ENCODE assay signal across 17 mouse cellular contexts in genomic region chr8:127778352-127779020, GRCm38 (mm10).
DNase-seq lines count a peak whose midpoint lies in the region; ATAC-seq lines count a peak whose summit lies in the region.
"Had no signal": no experiment of that assay in that cellular context is flagged by ENCODE, and none has a peak within 500 bp of the region (broad histone marks: within the 10 kb centered on the region; RNA-seq: fewer than 3 reads in every experiment).

No protein-coding gene starts in this region.

- intact Hi-C loops in heart, postnatal 36 days (cut with DNase I), result no loop called here

- H3K9ac ChIP-seq in neural tube, embryonic 15.5 days (replicated peaks), result no peak overlapping the region
- H3K9ac ChIP-seq in hindbrain, embryonic 14.5 days, result no peak overlapping the region
- H3K9ac ChIP-seq: limb, embryonic 15.5 days; stomach, embryonic 15.5 days had no signal

- DNase-seq in heart, adult 18-20 months, result peak; percentile 22 to 59
- no peak for DNase-seq in heart, postnatal 36 days
- peak; percentile 37 for DNase-seq in neural tube, embryonic 10.5 days (ENCODE audit: extremely low spot score, low spot score)
- DNase-seq in hindbrain, embryonic 14.5 days (ENCODE audit: low spot score), result no peak
- DNase-seq in retina, postnatal 1 day, result peak; percentile 45
- DNase-seq in left cerebral cortex, adult 11 months (ENCODE audit: low spot score), result no peak
- DNase-seq in ovary, adult 18-20 months (ENCODE audit: low spot score), result no peak
- DNase-seq: cerebellum, postnatal 14 days; heart, postnatal 10 days; kidney, adult 18-20 months; lung, adult 2 months; thymus, postnatal 36 days had no signal

- H3K27me3 ChIP-seq in neural tube, embryonic 15.5 days (replicated peaks), result no peaks in the 10 kb centered on the region
- no peaks in the 10 kb centered on the region for H3K27me3 ChIP-seq in hindbrain, embryonic 14.5 days (ENCODE audit: control insufficient read depth, insufficient read depth, low read length)
- H3K27me3 ChIP-seq: CH12.LX; limb, embryonic 15.5 days; stomach, embryonic 15.5 days had no signal

- no peaks in the 10 kb centered on the region for H3K9me3 ChIP-seq in neural tube, embryonic 15.5 days (replicated peaks)
- H3K9me3 ChIP-seq in hindbrain, embryonic 14.5 days (ENCODE audit: control insufficient read depth, low read length), result no peaks in the 10 kb centered on the region
- H3K9me3 ChIP-seq: limb, embryonic 15.5 days; stomach, embryonic 15.5 days had no signal

- WGBS in neural tube, embryonic 15.5 days, result 14% methylated on average over 4 of the region's 4 CpGs
- WGBS in hindbrain, embryonic 14.5 days, result 34% methylated on average over 4 of the region's 4 CpGs

- H3K4me1 ChIP-seq in neural tube, embryonic 15.5 days, result peaks cover 28% of the 10 kb centered on the region
- peaks cover 23% of the 10 kb centered on the region for H3K4me1 ChIP-seq in hindbrain, embryonic 14.5 days (replicated peaks; ENCODE audit: control insufficient read depth, insufficient read depth, low read length)
- H3K4me1 ChIP-seq: stomach, embryonic 15.5 days had no signal

- ATAC-seq in neural tube, embryonic 15.5 days (ENCODE audit: low FRiP score), result no peak
- 0 out of 2 replicates have a peak, but pooled peaks have one; percentile 17 for ATAC-seq in hindbrain, embryonic 14.5 days (ENCODE audit: low FRiP score)

- no peak overlapping the region for H3K4me2 ChIP-seq in neural tube, embryonic 15.5 days
- H3K4me2 ChIP-seq in hindbrain, embryonic 14.5 days (replicated peaks), result no peak overlapping the region
- H3K4me2 ChIP-seq: limb, embryonic 15.5 days; stomach, embryonic 15.5 days had no signal

- H3K36me3 ChIP-seq in neural tube, embryonic 15.5 days, result no peaks in the 10 kb centered on the region
- H3K36me3 ChIP-seq in hindbrain, embryonic 14.5 days (replicated peaks; ENCODE audit: control insufficient read depth, insufficient read depth), result no peaks in the 10 kb centered on the region
- H3K36me3 ChIP-seq: limb, embryonic 15.5 days; stomach, embryonic 15.5 days had no signal

- no peak overlapping the region for H3K27ac ChIP-seq in neural tube, embryonic 15.5 days (replicated peaks)
- H3K27ac ChIP-seq in hindbrain, embryonic 14.5 days, result peak overlapping the region; percentile 27; the same call in 1 of the 2 replicates
- H3K27ac ChIP-seq: limb, embryonic 15.5 days; macrophage; stomach, embryonic 15.5 days had no signal

- no peak overlapping the region for H3K4me3 ChIP-seq in neural tube, embryonic 15.5 days (replicated peaks)
- H3K4me3 ChIP-seq in hindbrain, embryonic 14.5 days (replicated peaks; ENCODE audit: low read length), result no peak overlapping the region
- H3K4me3 ChIP-seq: limb, embryonic 15.5 days; stomach, embryonic 15.5 days had no signal

Comparison
In these comparisons a context has a peak if more than half of its experiments do, and no peak if none do; other contexts are left out.
1. DNase-seq: peak in heart, adult 18-20 months (2 of 2), neural tube, embryonic 10.5 days (single experiment) and retina, postnatal 1 day (single experiment); none in heart, postnatal 36 days (0 of 2), hindbrain, embryonic 14.5 days (single experiment), left cerebral cortex, adult 11 months (single experiment) and ovary, adult 18-20 months (single experiment).